Mouse (Mus musculus): ENCODE data around the gene Ppfia2. TPM values are rescaled to one million over a fixed set of nuclear protein-coding genes. Genes with fewer than 3 reads are reported as not detected.

The Ppfia2 gene
- polyA plus RNA-seq, 1 experiment = 0.87 TPM

DNA sequence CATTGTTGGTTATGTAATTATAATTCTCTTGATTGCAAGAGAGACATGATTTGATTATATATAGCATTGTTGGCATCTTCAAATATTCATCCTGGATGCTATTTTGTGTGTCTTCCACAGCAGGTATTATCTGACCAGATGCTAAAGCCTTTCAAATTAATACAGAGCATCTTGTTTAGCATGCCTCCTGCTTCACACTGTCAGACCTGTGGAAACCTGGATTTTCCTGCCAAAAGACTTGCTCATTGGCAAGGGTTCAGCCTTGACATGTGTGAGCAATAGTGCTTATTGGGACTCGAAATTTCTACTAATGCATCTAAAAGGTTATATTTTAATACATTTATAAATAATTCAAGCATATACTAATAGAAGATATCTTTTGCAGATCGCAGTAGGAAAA, 262.1 kb downstream of the Ppfia2 start:
- no peak overlapping the region for H3K27ac ChIP-seq (ENCODE audit: control insufficient read depth, insufficient read depth, low read depth, low read length, poor library complexity)
- no peak overlapping the region for H3K4me3 ChIP-seq (replicated peaks; ENCODE audit: control insufficient read depth, low read depth, low read length)
- TF ChIP-seq CTCF (IDR thresholded peaks at IDR 0.05; ENCODE audit: control insufficient read depth, insufficient read depth, low read length) (no peak), POLR2A (IDR thresholded peaks at IDR 0.05; ENCODE audit: borderline replicate concordance, control insufficient read depth, low read depth, low read length) (no peak)
- WGBS = 58% methylated on average over 2 of the region's 2 CpGs
- no peaks in the 10 kb centered on the region for H3K4me1 ChIP-seq (ENCODE audit: control insufficient read depth, insufficient read depth, low read length)

DNA sequence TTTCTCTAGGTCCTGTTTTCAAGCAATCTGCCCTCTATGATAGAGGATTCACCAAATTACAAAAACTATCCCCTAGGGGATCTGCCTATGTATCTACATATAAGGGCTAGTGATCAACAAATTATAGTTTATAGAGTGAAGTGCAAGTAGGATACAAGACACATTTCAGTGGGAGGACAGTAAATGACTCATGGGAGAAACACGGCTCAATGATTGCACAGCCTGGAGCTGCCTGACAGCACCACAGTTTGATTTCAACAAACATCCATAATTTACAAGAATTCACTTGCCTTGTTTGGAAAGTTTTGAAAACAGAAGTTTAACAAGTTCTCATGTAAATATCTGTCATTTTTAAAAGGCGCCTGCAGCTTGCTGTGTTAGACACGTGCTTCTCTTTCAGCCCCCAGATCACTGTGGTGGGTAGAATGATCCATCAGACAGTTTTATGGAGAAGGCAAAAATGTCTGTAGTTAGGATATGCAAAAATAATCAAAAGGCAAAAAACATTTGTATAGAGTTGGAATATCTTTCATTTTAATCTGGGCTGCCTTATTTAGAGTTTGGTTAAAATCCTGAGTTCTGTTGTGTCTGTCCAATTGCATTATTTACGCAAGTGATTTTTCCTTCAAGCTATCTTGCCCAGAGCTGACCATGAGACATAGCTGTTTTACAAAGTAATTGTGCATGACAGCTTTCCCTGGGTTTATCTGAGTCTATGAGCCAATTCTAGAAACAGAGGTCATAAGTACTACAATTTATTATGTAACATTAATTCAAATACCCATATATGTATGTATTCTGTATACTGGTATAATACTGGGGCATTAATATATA, 266.3 kb downstream of the Ppfia2 start:
- WGBS = 88% methylated on average over 4 of the region's 4 CpGs
- no peaks in the 10 kb centered on the region for H3K4me1 ChIP-seq (ENCODE audit: control insufficient read depth, insufficient read depth, low read length)
- TF ChIP-seq POLR2A (IDR thresholded peaks at IDR 0.05; ENCODE audit: borderline replicate concordance, control insufficient read depth, low read depth, low read length) (no peak), CTCF (IDR thresholded peaks at IDR 0.05; ENCODE audit: control insufficient read depth, insufficient read depth, low read length) (no peak)
- H3K27ac ChIP-seq (ENCODE audit: control insufficient read depth, insufficient read depth, low read depth, low read length, poor library complexity) = no peak overlapping the region
- H3K4me3 ChIP-seq (replicated peaks; ENCODE audit: control insufficient read depth, low read depth, low read length) = no peak overlapping the region

- TF ChIP-seq POLR2A (IDR thresholded peaks at IDR 0.05; ENCODE audit: borderline replicate concordance, control insufficient read depth, low read depth, low read length) = no peak
- TF ChIP-seq CTCF (IDR thresholded peaks at IDR 0.05; ENCODE audit: control insufficient read depth, insufficient read depth, low read length) = no peak
- no peak overlapping the region for H3K4me3 ChIP-seq (replicated peaks; ENCODE audit: control insufficient read depth, low read depth, low read length)
- H3K4me1 ChIP-seq (ENCODE audit: control insufficient read depth, insufficient read depth, low read length) = no peaks in the 10 kb centered on the region
- no peak overlapping the region for H3K27ac ChIP-seq (ENCODE audit: control insufficient read depth, insufficient read depth, low read depth, low read length, poor library complexity)
- WGBS = 68% methylated on average over 3 of the region's 3 CpGs
These were observed 268.1 kb downstream of the Ppfia2 start for GRCm38 (mm10) chr10:106738190-106738589.

DNA sequence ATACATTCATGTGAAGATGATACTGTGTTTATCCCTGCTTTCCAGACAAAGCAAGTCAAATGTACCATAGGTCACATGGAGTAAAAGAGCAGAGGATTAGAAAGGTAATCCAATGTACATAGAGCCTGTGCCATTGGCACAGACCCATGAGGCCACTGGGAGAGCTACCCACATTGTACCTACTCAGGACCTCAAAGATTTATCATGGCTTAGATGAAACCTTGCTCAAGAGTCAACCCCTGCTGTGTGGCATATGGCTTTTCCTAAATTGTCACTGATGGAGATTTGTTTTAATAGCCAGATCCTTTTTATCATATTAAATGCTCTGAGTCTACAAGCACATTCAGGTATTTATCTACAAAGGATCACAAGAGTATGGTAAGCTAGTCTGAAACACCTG, 274.8 kb downstream of the Ppfia2 start:
- Histone ChIP-seq H3K4me1 (ENCODE audit: control insufficient read depth, insufficient read depth, low read length) (no peaks in the 10 kb centered on the region), H3K4me3 (replicated peaks; ENCODE audit: control insufficient read depth, low read depth, low read length) (no peak overlapping the region), H3K27ac (ENCODE audit: control insufficient read depth, insufficient read depth, low read depth, low read length, poor library complexity) (no peak overlapping the region)
- TF ChIP-seq POLR2A (IDR thresholded peaks at IDR 0.05; ENCODE audit: borderline replicate concordance, control insufficient read depth, low read depth, low read length) (no peak), CTCF (IDR thresholded peaks at IDR 0.05; ENCODE audit: control insufficient read depth, insufficient read depth, low read length) (no peak)

GRCm38 (mm10) chr10:106761061-106761460, 290.9 kb downstream of the Ppfia2 start:
- Histone ChIP-seq H3K27ac (ENCODE audit: control insufficient read depth, insufficient read depth, low read depth, low read length, poor library complexity) (no peak overlapping the region), H3K4me1 (ENCODE audit: control insufficient read depth, insufficient read depth, low read length) (no peaks in the 10 kb centered on the region), H3K4me3 (replicated peaks; ENCODE audit: control insufficient read depth, low read depth, low read length) (no peak overlapping the region)
- WGBS = 75% methylated on average over 6 of the region's 6 CpGs
- TF ChIP-seq POLR2A (IDR thresholded peaks at IDR 0.05; ENCODE audit: borderline replicate concordance, control insufficient read depth, low read depth, low read length) = no peak
- TF ChIP-seq CTCF (IDR thresholded peaks at IDR 0.05; ENCODE audit: control insufficient read depth, insufficient read depth, low read length) = no peak

DNA sequence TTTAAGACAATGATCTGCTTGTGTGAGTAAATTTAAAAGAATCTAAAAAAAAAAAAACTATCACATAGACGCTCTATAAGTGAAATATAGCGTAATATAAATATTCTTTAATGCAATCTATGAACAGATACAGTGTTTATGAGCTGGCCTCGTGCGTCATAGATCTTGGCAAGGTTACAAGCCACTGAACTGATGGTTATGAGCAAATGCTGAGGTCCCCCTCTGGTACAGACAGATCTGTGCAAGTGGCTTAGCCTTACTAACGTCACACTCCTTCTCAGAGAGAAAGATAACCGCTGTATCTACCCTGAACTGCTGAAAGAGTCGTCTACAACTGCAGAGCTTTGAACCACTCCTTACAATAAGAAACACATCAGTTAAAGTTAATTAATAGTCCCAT, 293.6 kb downstream of the Ppfia2 start:
- Histone ChIP-seq H3K4me3 (replicated peaks; ENCODE audit: control insufficient read depth, low read depth, low read length) (no peak overlapping the region), H3K4me1 (ENCODE audit: control insufficient read depth, insufficient read depth, low read length) (no peaks in the 10 kb centered on the region), H3K27ac (ENCODE audit: control insufficient read depth, insufficient read depth, low read depth, low read length, poor library complexity) (no peak overlapping the region)
- WGBS = 69% methylated on average over 7 of the region's 7 CpGs
- TF ChIP-seq POLR2A (IDR thresholded peaks at IDR 0.05; ENCODE audit: borderline replicate concordance, control insufficient read depth, low read depth, low read length) (no peak), CTCF (IDR thresholded peaks at IDR 0.05; ENCODE audit: control insufficient read depth, insufficient read depth, low read length) (no peak)

DNA sequence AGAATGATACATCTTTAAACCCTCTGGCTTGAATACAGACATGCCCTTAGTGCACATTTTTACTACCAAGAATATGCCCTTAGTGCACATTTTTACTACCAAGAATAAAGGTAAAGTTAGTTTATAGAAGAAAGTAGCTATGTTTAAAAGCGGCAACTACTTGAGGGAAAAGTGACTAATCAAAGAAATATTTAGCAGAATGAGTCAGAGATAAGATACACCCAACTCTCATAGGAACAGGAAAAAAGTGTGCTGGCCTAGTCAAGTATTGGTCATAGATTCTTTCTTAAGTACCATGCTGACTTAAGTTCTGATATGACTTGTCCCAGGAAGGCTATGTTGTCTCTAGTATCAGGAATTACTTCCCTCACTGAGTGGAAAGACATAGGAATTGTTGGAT, 305.4 kb downstream of the Ppfia2 start:
- no peak overlapping the region for H3K27ac ChIP-seq (ENCODE audit: control insufficient read depth, insufficient read depth, low read depth, low read length, poor library complexity)
- TF ChIP-seq CTCF (IDR thresholded peaks at IDR 0.05; ENCODE audit: control insufficient read depth, insufficient read depth, low read length) = no peak
- WGBS = 79% methylated on average over 1 of the region's 1 CpGs
- no peak overlapping the region for H3K4me3 ChIP-seq (replicated peaks; ENCODE audit: control insufficient read depth, low read depth, low read length)
- H3K4me1 ChIP-seq (ENCODE audit: control insufficient read depth, insufficient read depth, low read length) = no peaks in the 10 kb centered on the region

DNA sequence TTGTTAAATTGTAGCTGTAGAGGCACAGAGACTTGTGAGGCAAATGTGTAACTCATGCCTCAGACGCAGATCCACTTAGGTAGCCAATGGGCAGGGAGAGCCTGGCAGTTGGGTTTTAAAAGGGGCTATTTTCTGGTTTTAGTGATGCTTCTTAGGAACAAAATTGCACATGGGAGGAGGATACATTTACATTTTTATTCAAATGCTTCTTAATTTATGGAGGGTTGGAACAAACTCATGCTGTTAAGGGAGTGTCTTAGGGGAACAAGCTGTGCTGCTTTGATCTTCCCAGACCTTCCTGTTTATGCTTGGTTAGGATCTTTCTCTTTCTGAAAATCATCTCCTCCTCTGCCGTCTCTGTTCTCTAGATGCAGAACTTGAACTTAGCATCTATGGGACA, 345.3 kb downstream of the Ppfia2 start:
- H3K4me3 ChIP-seq (replicated peaks; ENCODE audit: control insufficient read depth, low read depth, low read length) = no peak overlapping the region
- H3K27ac ChIP-seq (ENCODE audit: control insufficient read depth, insufficient read depth, low read depth, low read length, poor library complexity) = no peak overlapping the region
- no peak for TF ChIP-seq POLR2A (IDR thresholded peaks at IDR 0.05; ENCODE audit: borderline replicate concordance, control insufficient read depth, low read depth, low read length)
- no peak for TF ChIP-seq CTCF (IDR thresholded peaks at IDR 0.05; ENCODE audit: control insufficient read depth, insufficient read depth, low read length)
- no peaks in the 10 kb centered on the region for H3K4me1 ChIP-seq (ENCODE audit: control insufficient read depth, insufficient read depth, low read length)
- WGBS = 54% methylated on average over 2 of the region's 2 CpGs

DNA sequence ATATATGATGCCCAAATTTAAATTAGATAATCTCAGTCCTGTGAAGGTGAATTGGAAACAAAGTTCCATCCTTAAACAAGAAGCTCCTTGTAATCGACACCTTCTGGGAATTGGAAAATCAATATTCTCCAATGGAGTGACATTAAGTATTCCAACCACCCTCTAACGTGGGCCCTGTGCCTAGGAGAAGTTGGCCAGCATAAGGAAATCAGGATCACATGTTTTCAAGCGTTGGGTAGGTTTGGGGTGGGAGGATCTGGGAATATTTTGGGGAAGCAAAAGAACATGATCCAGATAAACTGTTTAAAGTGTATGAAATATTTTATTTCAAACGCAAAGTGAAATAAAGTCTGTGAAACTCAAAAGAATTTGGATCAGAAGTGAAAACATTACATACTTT, 348.2 kb downstream of the Ppfia2 start:
- Histone ChIP-seq H3K4me1 (ENCODE audit: control insufficient read depth, insufficient read depth, low read length) (no peaks in the 10 kb centered on the region), H3K27ac (ENCODE audit: control insufficient read depth, insufficient read depth, low read depth, low read length, poor library complexity) (no peak overlapping the region), H3K4me3 (replicated peaks; ENCODE audit: control insufficient read depth, low read depth, low read length) (no peak overlapping the region)
- 67% methylated on average over 4 of the region's 4 CpGs for WGBS
- TF ChIP-seq CTCF (IDR thresholded peaks at IDR 0.05; ENCODE audit: control insufficient read depth, insufficient read depth, low read length) (no peak), POLR2A (IDR thresholded peaks at IDR 0.05; ENCODE audit: borderline replicate concordance, control insufficient read depth, low read depth, low read length) (no peak)
